Mouse (Mus musculus) bone marrow macrophage, adult 2 months (primary cell): ENCODE measurements around the gene Relch.

ENCODE experiments used
- CTCF ChIP-seq: IDR thresholded peaks from 2 replicates; pipeline ENCODE4 v1.5.1; 2012; ENCODE audit warnings: low read depth, mild to moderate bottlenecking, low read length, moderate library complexity
- POLR2A ChIP-seq: IDR thresholded peaks from 2 replicates; pipeline ENCODE4 v1.6.1; 2012; ENCODE audit warnings: mild to moderate bottlenecking, low read depth, low read length, borderline replicate concordance

DNA sequence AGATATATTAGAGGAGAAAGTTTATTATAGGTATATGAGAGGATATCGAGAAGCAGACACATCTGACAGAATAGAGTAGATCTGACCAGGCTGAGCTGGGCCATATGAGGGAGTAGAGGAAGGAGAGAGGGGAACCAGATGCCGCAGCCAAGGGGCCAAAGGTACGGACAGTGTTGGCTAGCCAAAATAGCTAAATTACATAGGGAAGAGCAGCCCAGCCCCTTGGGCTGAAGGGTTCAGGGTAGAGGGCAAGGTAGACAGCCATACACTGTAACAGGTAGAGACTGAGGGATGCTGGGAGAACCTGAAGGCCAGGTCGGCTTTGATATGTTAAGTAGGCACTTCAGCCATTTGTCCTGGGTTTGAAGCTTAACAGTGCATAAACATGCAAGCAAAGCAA is 95.1 kb downstream of the Relch start:
- TF ChIP-seq POLR2A (no peak), CTCF (no peak)
